Mouse (Mus musculus) gastrocnemius, postnatal 10 days (tissue): ENCODE data around the gene Ints12. TPM values are rescaled to one million over a fixed set of nuclear protein-coding genes. Genes with fewer than 3 reads are reported as not detected.

ENCODE experiments used
- DNase-seq: peaks from one replicate; pipeline ENCODE4 v3.0.0; 2021; ENCODE audit warnings: mixed read lengths
- total RNA-seq, 2 experiments: library from RNA; stranded (reverse); gene quantifications; 2 replicates each; pipeline ENCODE4 v1.2.3; 2021

The Ints12 gene
- total RNA-seq, 2 experiments from 2014 or later = 7.4 to 8.6 TPM

DNA sequence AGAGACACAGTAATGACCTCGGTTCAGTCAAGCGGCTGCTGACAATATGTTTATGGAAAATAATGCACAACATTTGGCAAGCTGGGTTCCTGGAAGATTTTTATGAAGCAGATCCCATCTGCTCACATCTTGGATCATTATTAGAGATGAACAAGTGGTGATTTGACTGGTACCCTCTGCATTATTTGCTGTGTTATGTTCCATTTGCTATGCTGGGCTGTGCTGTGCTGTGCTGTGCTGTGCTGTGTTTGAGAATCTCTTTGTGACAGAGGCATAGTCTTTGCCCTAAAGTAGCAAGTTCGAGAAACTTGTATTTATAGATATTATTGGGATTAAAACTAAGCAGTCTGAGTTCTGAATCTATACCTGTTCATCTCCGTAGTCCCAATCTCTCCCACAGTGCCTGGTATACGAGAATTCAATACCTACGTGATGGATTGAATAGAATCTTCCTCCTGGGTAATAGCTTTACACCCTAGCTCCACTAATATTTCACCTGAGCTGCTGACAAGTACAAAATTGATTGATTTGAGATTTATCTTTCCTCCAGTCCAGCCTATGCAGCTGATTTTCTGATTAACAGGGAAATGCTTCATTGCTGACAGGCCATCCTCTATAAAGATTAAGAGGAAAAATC, 53.0 kb downstream of the Ints12 start:
- DNase-seq = no peak

GRCm38 (mm10) chr3:133151629-133152028, 60.0 kb downstream of the Ints12 start:
- DNase-seq = no peak

- no peak for DNase-seq
Observed at GRCm38 (mm10) chr3:133152831-133153230, 61.2 kb downstream of the Ints12 start.

- DNase-seq = no peak
Observed at GRCm38 (mm10) chr3:133153629-133154028, 62.0 kb downstream of the Ints12 start.

DNA sequence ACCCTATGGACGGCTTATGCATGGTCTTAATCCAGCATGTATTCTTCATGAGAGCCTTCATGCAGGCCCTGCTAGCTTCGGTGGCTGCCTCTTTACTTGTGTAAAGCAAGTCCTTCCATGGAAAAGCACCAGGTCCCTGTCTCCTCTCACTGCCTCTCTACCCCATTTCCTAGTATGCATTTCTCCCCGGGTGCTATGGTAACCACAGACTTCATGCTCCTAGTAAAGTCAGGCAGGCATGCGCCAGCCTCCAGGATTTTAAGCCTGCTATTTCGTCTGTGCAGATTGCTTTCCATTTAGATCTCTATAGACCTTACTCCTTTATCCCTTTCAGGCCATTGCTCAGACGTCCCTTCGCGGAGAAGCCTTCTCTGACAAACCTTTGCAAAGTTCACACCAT, 63.0 kb downstream of the Ints12 start:
- no peak for DNase-seq

DNA sequence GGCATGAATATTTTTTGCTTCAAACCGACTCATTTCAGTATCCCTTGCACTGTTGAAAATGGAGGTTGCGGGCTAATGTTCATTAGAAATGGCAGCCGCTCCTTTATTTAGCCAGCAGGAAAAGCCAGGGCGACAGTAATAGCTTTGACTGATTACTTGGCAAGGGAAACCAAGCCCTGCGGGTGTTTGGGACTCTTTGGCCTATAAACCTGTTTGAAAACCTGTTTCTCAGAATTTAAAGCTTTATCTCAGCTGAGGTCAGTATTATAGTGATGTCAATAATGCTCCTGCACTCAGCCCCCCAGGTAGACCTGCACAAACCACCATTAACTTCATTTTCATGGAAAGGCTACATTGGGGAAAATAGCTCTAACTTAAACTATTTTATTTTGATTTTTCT, 66.6 kb downstream of the Ints12 start:
- no peak for DNase-seq

Other genes with a start within 250 kb of the Ints12 start
- gene Npnt, start 141.5 kb upstream of the Ints12 start, total RNA-seq = 10 to 100 TPM; 19.4 to 24.1 TPM
- 1 to 10 TPM; 5.9 to 7.0 TPM for gene Gstcd, start 193 bp downstream of the Ints12 start, total RNA-seq
- gene Arhgef38, start 143.1 kb downstream of the Ints12 start, total RNA-seq = not detected
- gene Ppa2, start 218.3 kb downstream of the Ints12 start, total RNA-seq = 10 to 100 TPM; 51.0 to 51.3 TPM